Mouse (Mus musculus) liver, embryonic 14.5 days (tissue): ENCODE measurements at regions not wholly inside any gene's neighbourhood (a gene's known extent, or its start where the extent isn't known, plus 50 kb on each side); places are given as distances from the start of the nearest gene placed in this dataset.

ENCODE experiments used
- ATAC-seq: fragments of 200-750 bp; cut with Nextera tagmentation; 2 replicates; pipeline ENCODE4 v1.8.0; 2017; ENCODE audit warnings: moderate number of reproducible peaks, mild to moderate bottlenecking, moderate library complexity; ENCODE audit not compliant: insufficient read depth
- DNase-seq, 3 experiments: peaks; one replicate each; pipeline ENCODE4 v3.0.0-alpha.2; 2012 to 2013; ENCODE audit warnings: low read depth in 3 of 3, low spot score in 3 of 3
- H3K27ac ChIP-seq: fragments of 300-500 bp; sonication (generic); 2 replicates; pipeline ENCODE4 v1.5.1; 2014; ENCODE audit warnings: moderate library complexity, mild to moderate bottlenecking, control low read depth, inconsistent platforms
- H3K27me3 ChIP-seq: fragments of 300-500 bp; sonication (generic); 2 replicates; pipeline ENCODE4 v1.6.1; 2014; ENCODE audit warnings: mild to moderate bottlenecking, low read length, moderate library complexity; ENCODE audit not compliant: control insufficient read depth, insufficient read depth
- H3K36me3 ChIP-seq: fragments of 300-500 bp; sonication (generic); replicated peaks from 2 replicates; pipeline ENCODE4 v1.6.1; 2014; ENCODE audit warnings: low read depth; ENCODE audit not compliant: control insufficient read depth, insufficient read depth
- H3K4me1 ChIP-seq, 2 experiments: fragments of 200-500 bp in 1 of 2; fragments of 300-500 bp in 1 of 2; sonication (generic) in 1 of 2; replicated peaks; 2 replicates each; pipeline ENCODE4 v1.6.1; 2012 to 2014; ENCODE audit warnings: antibody characterized with exemption in 1 of 2, inconsistent platforms in 1 of 2, low read length in 1 of 2; ENCODE audit not compliant: control insufficient read depth in 2 of 2, insufficient read depth in 2 of 2
- H3K4me2 ChIP-seq: fragments of 300-500 bp; sonication (generic); 2 replicates; pipeline ENCODE4 v1.6.1; 2014; ENCODE audit warnings: low read depth, mild to moderate bottlenecking, control low read depth, moderate library complexity
- H3K4me3 ChIP-seq, 2 experiments: fragments of 200-500 bp in 1 of 2; fragments of 300-500 bp in 1 of 2; sonication (generic) in 1 of 2; 2 replicates each; pipeline ENCODE4 v1.5.1; 2012 to 2014; ENCODE audit warnings: low read depth in 2 of 2, low read length in 2 of 2, mild to moderate bottlenecking in 2 of 2, control low read depth in 1 of 2, inconsistent platforms in 1 of 2, moderate library complexity in 1 of 2; ENCODE audit not compliant: insufficient read depth in 1 of 2
- H3K9ac ChIP-seq: fragments of 300-500 bp; sonication (generic); replicated peaks from 2 replicates; pipeline ENCODE4 v1.6.1; 2014; ENCODE audit warnings: mild to moderate bottlenecking, control low read depth, moderate library complexity
- H3K9me3 ChIP-seq: fragments of 300-500 bp; sonication (generic); 2 replicates; pipeline ENCODE4 v1.6.1; 2016; ENCODE audit warnings: low read length, mixed read lengths; ENCODE audit not compliant: control insufficient read depth
- CTCF ChIP-seq: IDR thresholded peaks from 2 replicates; pipeline ENCODE4 v1.5.1; 2016; ENCODE audit warnings: antibody characterized with exemption, low read depth, control low read depth
- EP300 ChIP-seq: IDR thresholded peaks from 2 replicates; pipeline ENCODE4 v1.6.1; 2016; ENCODE audit warnings: antibody characterized with exemption, low read depth
- WGBS: fragments of 180-500 bp; shearing (Covaris S2); extraction: QIAGEN DNeasy Blood & Tissue Kit; methylation state at CpG from one replicate; pipeline ENCODE4 v1.1.7; 2014; ENCODE audit not compliant: insufficient replicate concordance; 5-methylcytosine and 5-hydroxymethylcytosine counted together

GRCm38 (mm10) chr1:186241112-186241511 is 124.0 kb upstream of the Lyplal1 start:
- Histone ChIP-seq H3K27me3 (no peaks in the 10 kb centered on the region), H3K9ac (no peak overlapping the region), H3K9me3 (no peaks in the 10 kb centered on the region), H3K27ac (no peak overlapping the region), H3K36me3 (no peaks in the 10 kb centered on the region), H3K4me3 (no peak overlapping the region), H3K4me2 (no peak overlapping the region), H3K4me1 (no peaks in the 10 kb centered on the region)
- DNase-seq: no peak
- TF ChIP-seq CTCF (peak; percentile 24), EP300 (no peak)
- no peak for ATAC-seq
- WGBS: 65% methylated on average over 2 of the region's 2 CpGs

GRCm38 (mm10) chr1:186237556-186237955 is 120.4 kb upstream of the Lyplal1 start:
- no peak for DNase-seq

DNA sequence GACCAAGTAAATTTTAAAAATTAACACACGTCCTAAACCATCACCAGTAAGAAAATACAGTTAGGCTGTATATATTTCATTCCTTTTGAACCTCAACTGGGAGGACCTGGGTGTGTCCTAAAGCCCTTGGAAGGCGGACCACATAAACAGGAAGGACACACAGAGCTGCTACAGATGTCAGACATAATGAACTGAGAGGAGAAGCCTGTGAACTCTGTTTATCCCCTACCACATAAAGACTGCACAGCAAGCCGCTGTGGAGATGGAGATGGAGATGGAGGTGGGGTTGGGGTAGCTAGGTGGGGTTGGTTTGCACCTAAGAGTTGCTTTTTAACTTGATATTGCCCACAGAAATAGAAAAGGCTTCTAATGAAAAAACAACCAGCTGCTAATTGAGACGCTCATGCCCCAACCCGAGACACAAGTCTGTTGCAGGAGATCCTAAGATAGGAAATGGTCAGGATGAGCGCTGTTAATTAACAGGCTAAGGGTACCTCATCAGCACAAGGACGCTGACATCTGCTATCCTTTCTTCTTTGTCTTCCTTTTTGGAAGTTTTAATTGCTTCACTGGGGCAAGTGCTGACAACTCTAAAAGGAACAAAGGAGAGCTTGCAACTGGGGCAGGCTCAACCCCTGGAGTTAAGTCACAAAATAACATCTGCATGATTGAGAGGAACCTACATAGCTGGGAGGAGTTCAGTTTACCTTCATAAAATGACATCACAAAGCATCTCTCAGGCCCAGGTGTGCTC is 119.3 kb upstream of the Lyplal1 start:
- no peaks in the 10 kb centered on the region for H3K9me3 ChIP-seq
- no peaks in the 10 kb centered on the region for H3K27me3 ChIP-seq
- H3K9ac ChIP-seq: no peak overlapping the region
- no peak for ATAC-seq
- no peaks in the 10 kb centered on the region; a peak in 1 of 4 replicates for H3K4me1 ChIP-seq
- H3K4me2 ChIP-seq: no peak overlapping the region
- TF ChIP-seq EP300 (no peak), CTCF (no peak)
- no peaks in the 10 kb centered on the region for H3K36me3 ChIP-seq
- no peak overlapping the region for H3K27ac ChIP-seq
- no peak for DNase-seq
- 40% methylated on average over 7 of the region's 7 CpGs for WGBS
- no peak overlapping the region for H3K4me3 ChIP-seq

More at GRCm38 (mm10) chr1:186237556-186237955, 120.4 kb upstream of the Lyplal1 start:
- ATAC-seq: no peak
- H3K4me3 ChIP-seq: no peak overlapping the region
- WGBS: 54% methylated on average over 6 of the region's 6 CpGs
- H3K9ac ChIP-seq: no peak overlapping the region
- no peak overlapping the region for H3K27ac ChIP-seq
- no peak for TF ChIP-seq CTCF
- TF ChIP-seq EP300: no peak
- no peak overlapping the region for H3K4me2 ChIP-seq
- no peaks in the 10 kb centered on the region for H3K9me3 ChIP-seq
- H3K36me3 ChIP-seq: no peaks in the 10 kb centered on the region
- H3K4me1 ChIP-seq: no peaks in the 10 kb centered on the region; a peak in 1 of 4 replicates
- no peaks in the 10 kb centered on the region for H3K27me3 ChIP-seq

- Histone ChIP-seq H3K4me1 (no peaks in the 10 kb centered on the region; a peak in 1 of 4 replicates), H3K9me3 (no peaks in the 10 kb centered on the region), H3K4me3 (no peak overlapping the region), H3K27me3 (no peaks in the 10 kb centered on the region), H3K36me3 (no peaks in the 10 kb centered on the region), H3K27ac (no peak overlapping the region), H3K9ac (no peak overlapping the region), H3K4me2 (no peak overlapping the region)
- no peak for ATAC-seq
- DNase-seq: no peak
- 56% methylated on average over 6 of the region's 6 CpGs for WGBS
- TF ChIP-seq CTCF: no peak
- TF ChIP-seq EP300: no peak
Observed at GRCm38 (mm10) chr1:186234536-186234935, 117.4 kb upstream of the Lyplal1 start.

- H3K9ac ChIP-seq: no peak overlapping the region
- DNase-seq (no peak), ATAC-seq (no peak)
- H3K4me2 ChIP-seq: no peak overlapping the region
- TF ChIP-seq EP300 (no peak), CTCF (no peak)
- H3K27ac ChIP-seq: no peak overlapping the region
- 65% methylated on average over 5 of the region's 5 CpGs for WGBS
- no peak overlapping the region for H3K4me3 ChIP-seq
- no peaks in the 10 kb centered on the region for H3K36me3 ChIP-seq
- no peaks in the 10 kb centered on the region for H3K9me3 ChIP-seq
- H3K27me3 ChIP-seq: no peaks in the 10 kb centered on the region
- H3K4me1 ChIP-seq: no peaks in the 10 kb centered on the region; a peak in 1 of 4 replicates
Observed at GRCm38 (mm10) chr1:186230476-186230875, 113.4 kb upstream of the Lyplal1 start.
